Mouse (Mus musculus): ENCODE measurements around the gene Map3k4. TPM values are rescaled to one million over a fixed set of nuclear protein-coding genes. Genes with fewer than 3 reads are reported as not detected.

The Map3k4 gene
- total RNA-seq, 1 experiment: 31.7 TPM

GRCm38 (mm10) chr17:12268538-12268937 is 50.1 kb downstream of the Map3k4 start:
- Histone ChIP-seq H3K4me3 (ENCODE audit: insufficient read depth in 1 of 2, low read depth in 1 of 2, low read length in 2 of 2, poor library complexity in 1 of 2, severe bottlenecking in 1 of 2) (no peak overlapping the region), H3K4me1 (ENCODE audit: control insufficient read depth in 2 of 2, insufficient read depth in 2 of 2, low read length in 2 of 2, poor library complexity in 1 of 2) (peaks cover 0 to 5% of the 10 kb centered on the region in 2 experiments; a peak in 2 of 4 replicates), H3K27ac (ENCODE audit: insufficient read depth, low read depth, low read length, poor library complexity, severe bottlenecking) (no peak overlapping the region), H3K9me3 (ENCODE audit: control insufficient read depth, insufficient read depth, low read depth, low read length) (no peaks in the 10 kb centered on the region), H3K36me3 (ENCODE audit: control insufficient read depth, insufficient read depth, low read length, poor library complexity, severe bottlenecking) (peaks cover 23% of the 10 kb centered on the region), H3K9ac (ENCODE audit: insufficient read depth, low read depth, low read length, poor library complexity, severe bottlenecking) (no peak overlapping the region)
- in situ Hi-C loops (cut with MboI; ENCODE audit: low sequenced_read_pairs in 2 of 2, unreplicated experiment in 2 of 2): no loop called here
- TF ChIP-seq MAFK (IDR thresholded peaks at IDR 0.05; ENCODE audit: insufficient read depth, low read depth, low read length) (no peak), HCFC1 (IDR thresholded peaks at IDR 0.05; ENCODE audit: borderline replicate concordance, insufficient read depth, low read length) (no peak), ZNF384 (IDR thresholded peaks at IDR 0.05; ENCODE audit: low read depth, low read length) (no peak)
- no peak for DNase-seq (ENCODE audit: low read depth, low spot score)

DNA sequence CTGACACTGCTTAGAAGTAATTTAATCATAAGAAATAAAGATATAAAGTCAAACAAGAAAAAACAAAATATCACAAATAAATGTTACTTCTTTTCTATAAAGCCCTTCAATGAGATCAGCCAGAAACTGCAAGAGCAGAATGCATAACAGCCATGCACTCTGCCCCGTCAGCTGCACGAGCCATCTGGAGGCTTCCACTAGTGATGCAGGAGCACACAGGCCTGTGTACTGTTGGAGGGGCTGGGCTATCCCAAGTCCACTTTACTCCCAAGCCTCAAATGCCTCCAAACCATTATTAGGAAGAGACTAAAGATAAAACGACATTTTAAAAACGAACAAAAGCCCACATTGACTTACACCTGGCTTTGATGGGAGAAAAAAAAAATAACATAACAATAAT is 50.5 kb downstream of the Map3k4 start:
- no peak for TF ChIP-seq ZC3H11A (IDR thresholded peaks at IDR 0.05; ENCODE audit: borderline replicate concordance, low read depth, low read length)
- TF ChIP-seq ZNF384 (IDR thresholded peaks at IDR 0.05; ENCODE audit: low read depth, low read length): no peak
- TF ChIP-seq CHD2 (IDR thresholded peaks at IDR 0.05; ENCODE audit: low read depth, low read length): no peak
- no peak for TF ChIP-seq MAFK (IDR thresholded peaks at IDR 0.05; ENCODE audit: insufficient read depth, low read depth, low read length)
- TF ChIP-seq HCFC1 (IDR thresholded peaks at IDR 0.05; ENCODE audit: borderline replicate concordance, insufficient read depth, low read length): no peak
- Histone ChIP-seq H3K4me1 (ENCODE audit: control insufficient read depth in 2 of 2, insufficient read depth in 2 of 2, low read length in 2 of 2, poor library complexity in 1 of 2) (peaks cover 0 to 5% of the 10 kb centered on the region in 2 experiments; a peak in 2 of 4 replicates), H3K27ac (ENCODE audit: insufficient read depth, low read depth, low read length, poor library complexity, severe bottlenecking) (no peak overlapping the region), H3K36me3 (ENCODE audit: control insufficient read depth, insufficient read depth, low read length, poor library complexity, severe bottlenecking) (peaks cover 23% of the 10 kb centered on the region), H3K9me3 (ENCODE audit: control insufficient read depth, insufficient read depth, low read depth, low read length) (no peaks in the 10 kb centered on the region), H3K9ac (ENCODE audit: insufficient read depth, low read depth, low read length, poor library complexity, severe bottlenecking) (no peak overlapping the region), H3K4me3 (ENCODE audit: insufficient read depth in 1 of 2, low read depth in 1 of 2, low read length in 2 of 2, poor library complexity in 1 of 2, severe bottlenecking in 1 of 2) (no peak overlapping the region)
- DNase-seq (ENCODE audit: low read depth, low spot score): no peak
- in situ Hi-C loops (cut with MboI; ENCODE audit: low sequenced_read_pairs in 2 of 2, unreplicated experiment in 2 of 2): no loop called here

GRCm38 (mm10) chr17:12265969-12266925 is 52.3 kb downstream of the Map3k4 start:
- H3K4me1 ChIP-seq (ENCODE audit: control insufficient read depth in 2 of 2, insufficient read depth in 2 of 2, low read length in 2 of 2, poor library complexity in 1 of 2): peaks cover 0 to 5% of the 10 kb centered on the region in 2 experiments; a peak in 2 of 4 replicates
- TF ChIP-seq CHD2 (IDR thresholded peaks at IDR 0.05; ENCODE audit: low read depth, low read length): no peak
- TF ChIP-seq MAFK (IDR thresholded peaks at IDR 0.05; ENCODE audit: insufficient read depth, low read depth, low read length): no peak
- TF ChIP-seq ZNF384 (IDR thresholded peaks at IDR 0.05; ENCODE audit: low read depth, low read length): no peak
- no peak for TF ChIP-seq ZC3H11A (IDR thresholded peaks at IDR 0.05; ENCODE audit: borderline replicate concordance, low read depth, low read length)
- no peak for TF ChIP-seq HCFC1 (IDR thresholded peaks at IDR 0.05; ENCODE audit: borderline replicate concordance, insufficient read depth, low read length)
- H3K27ac ChIP-seq (ENCODE audit: insufficient read depth, low read depth, low read length, poor library complexity, severe bottlenecking): no peak overlapping the region
- in situ Hi-C loops (cut with MboI; ENCODE audit: low sequenced_read_pairs in 2 of 2, unreplicated experiment in 2 of 2): no loop called here
- DNase-seq (ENCODE audit: low read depth, low spot score): peak; percentile 51
- no peak overlapping the region for H3K4me3 ChIP-seq (ENCODE audit: insufficient read depth in 1 of 2, low read depth in 1 of 2, low read length in 2 of 2, poor library complexity in 1 of 2, severe bottlenecking in 1 of 2)
- H3K9ac ChIP-seq (ENCODE audit: insufficient read depth, low read depth, low read length, poor library complexity, severe bottlenecking): no peak overlapping the region
- H3K36me3 ChIP-seq (ENCODE audit: control insufficient read depth, insufficient read depth, low read length, poor library complexity, severe bottlenecking): peaks cover 16% of the 10 kb centered on the region
- no peaks in the 10 kb centered on the region for H3K9me3 ChIP-seq (ENCODE audit: control insufficient read depth, insufficient read depth, low read depth, low read length)

DNA sequence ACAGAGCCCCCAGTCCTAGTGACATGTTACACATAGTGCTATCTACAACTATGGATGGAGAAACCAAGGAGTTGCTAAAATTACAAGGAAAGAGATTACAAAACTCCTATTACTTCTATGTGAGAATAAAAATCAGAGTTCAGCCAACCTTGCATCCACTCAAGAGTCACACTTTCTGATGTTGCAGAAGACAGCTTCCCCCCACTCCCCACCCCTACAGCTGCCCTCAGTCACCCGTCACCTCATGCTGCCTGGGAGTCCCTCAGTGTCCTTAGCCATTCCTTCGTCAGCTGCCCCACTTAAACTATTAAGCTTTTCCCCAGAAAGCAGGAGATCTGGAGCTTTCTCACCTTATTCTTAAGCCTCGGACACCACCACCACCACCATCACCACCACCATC is 54.3 kb downstream of the Map3k4 start:
- DNase-seq (ENCODE audit: low read depth, low spot score): no peak

More for the DNA sequence above, 54.3 kb downstream of the Map3k4 start:
- in situ Hi-C loops (cut with MboI; ENCODE audit: low sequenced_read_pairs in 2 of 2, unreplicated experiment in 2 of 2): no loop called here
- Histone ChIP-seq H3K36me3 (ENCODE audit: control insufficient read depth, insufficient read depth, low read length, poor library complexity, severe bottlenecking) (peaks cover 12% of the 10 kb centered on the region; the same call in 1 of the 2 replicates), H3K9ac (ENCODE audit: insufficient read depth, low read depth, low read length, poor library complexity, severe bottlenecking) (no peak overlapping the region), H3K9me3 (ENCODE audit: control insufficient read depth, insufficient read depth, low read depth, low read length) (no peaks in the 10 kb centered on the region), H3K4me3 (ENCODE audit: insufficient read depth in 1 of 2, low read depth in 1 of 2, low read length in 2 of 2, poor library complexity in 1 of 2, severe bottlenecking in 1 of 2) (no peak overlapping the region), H3K4me1 (ENCODE audit: control insufficient read depth in 2 of 2, insufficient read depth in 2 of 2, low read length in 2 of 2, poor library complexity in 1 of 2) (peaks cover 0 to 5% of the 10 kb centered on the region in 2 experiments; a peak in 2 of 4 replicates), H3K27ac (ENCODE audit: insufficient read depth, low read depth, low read length, poor library complexity, severe bottlenecking) (no peak overlapping the region)
- TF ChIP-seq ZNF384 (IDR thresholded peaks at IDR 0.05; ENCODE audit: low read depth, low read length): no peak
- no peak for TF ChIP-seq HCFC1 (IDR thresholded peaks at IDR 0.05; ENCODE audit: borderline replicate concordance, insufficient read depth, low read length)
- TF ChIP-seq CHD2 (IDR thresholded peaks at IDR 0.05; ENCODE audit: low read depth, low read length): no peak
